Mouse (Mus musculus): Measurements from ENCODE around the gene Nelfb.

Nelfb gene

GRCm38 (mm10) chr2:25196172-25196954 is 14.9 kb downstream of the Nelfb start, which contains the start of gene Tor4a:
Gene Tor4a (minus strand): TSS chr2:25196886.
- peak; percentile 88 for DNase-seq (ENCODE audit: low read depth, low spot score)

GRCm38 (mm10) chr2:25195211-25196156 is 15.8 kb downstream of the Nelfb start:
- DNase-seq (ENCODE audit: low read depth, low spot score), result peak; percentile 83

GRCm38 (mm10) chr2:25194486-25195171 is 16.7 kb downstream of the Nelfb start:
- DNase-seq (ENCODE audit: low read depth, low spot score), result peak; percentile 55

- no peak for DNase-seq (ENCODE audit: low read depth, low spot score)
These were observed 17.3 kb downstream of the Nelfb start for GRCm38 (mm10) chr2:25194006-25194405.

GRCm38 (mm10) chr2:25193330-25193770 is 17.9 kb downstream of the Nelfb start:
- DNase-seq (ENCODE audit: low read depth, low spot score), result peak; percentile 88

- DNase-seq (ENCODE audit: low read depth, low spot score), result no peak
These were observed 23.4 kb downstream of the Nelfb start for GRCm38 (mm10) chr2:25187841-25188240.

- DNase-seq (ENCODE audit: low read depth, low spot score), result no peak
These were observed 24.7 kb downstream of the Nelfb start for GRCm38 (mm10) chr2:25186575-25186930.

- peak; percentile 68 for DNase-seq (ENCODE audit: low read depth, low spot score)
These were observed 25.4 kb downstream of the Nelfb start for GRCm38 (mm10) chr2:25185625-25186574.

- DNase-seq (ENCODE audit: low read depth, low spot score), result no peak
These were observed 26.8 kb downstream of the Nelfb start for GRCm38 (mm10) chr2:25184496-25184895.

GRCm38 (mm10) chr2:25183336-25183735 is 28.0 kb downstream of the Nelfb start:
- peak; percentile 27 for DNase-seq (ENCODE audit: low read depth, low spot score)

- no peak for DNase-seq (ENCODE audit: low read depth, low spot score)
These were observed 28.6 kb downstream of the Nelfb start for GRCm38 (mm10) chr2:25182664-25183063.

GRCm38 (mm10) chr2:25181891-25182397 is 29.3 kb downstream of the Nelfb start:
- no peak for DNase-seq (ENCODE audit: low read depth, low spot score)

GRCm38 (mm10) chr2:25180973-25181890 is 30.1 kb downstream of the Nelfb start:
- DNase-seq (ENCODE audit: low read depth, low spot score), result peak; percentile 81

GRCm38 (mm10) chr2:25180478-25180903 is 30.8 kb downstream of the Nelfb start, which contains the start of gene Nrarp:
Gene Nrarp (plus strand): TSS chr2:25180758.
- DNase-seq (ENCODE audit: low read depth, low spot score), result peak; percentile 90

- no peak for DNase-seq (ENCODE audit: low read depth, low spot score)
These were observed 31.6 kb downstream of the Nelfb start for GRCm38 (mm10) chr2:25179566-25180217.

GRCm38 (mm10) chr2:25178285-25178972 is 32.9 kb downstream of the Nelfb start:
- no peak for DNase-seq (ENCODE audit: low read depth, low spot score)

GRCm38 (mm10) chr2:25177685-25178084 is 33.6 kb downstream of the Nelfb start:
- no peak for DNase-seq (ENCODE audit: low read depth, low spot score)

- DNase-seq (ENCODE audit: low read depth, low spot score), result no peak
These were observed 34.2 kb downstream of the Nelfb start for GRCm38 (mm10) chr2:25177076-25177475.

Measured in CD4-positive helper T cell, adult 2 months (primary cell).